ENCODE assay signal across 8 mouse cellular contexts in the genomic region with DNA sequence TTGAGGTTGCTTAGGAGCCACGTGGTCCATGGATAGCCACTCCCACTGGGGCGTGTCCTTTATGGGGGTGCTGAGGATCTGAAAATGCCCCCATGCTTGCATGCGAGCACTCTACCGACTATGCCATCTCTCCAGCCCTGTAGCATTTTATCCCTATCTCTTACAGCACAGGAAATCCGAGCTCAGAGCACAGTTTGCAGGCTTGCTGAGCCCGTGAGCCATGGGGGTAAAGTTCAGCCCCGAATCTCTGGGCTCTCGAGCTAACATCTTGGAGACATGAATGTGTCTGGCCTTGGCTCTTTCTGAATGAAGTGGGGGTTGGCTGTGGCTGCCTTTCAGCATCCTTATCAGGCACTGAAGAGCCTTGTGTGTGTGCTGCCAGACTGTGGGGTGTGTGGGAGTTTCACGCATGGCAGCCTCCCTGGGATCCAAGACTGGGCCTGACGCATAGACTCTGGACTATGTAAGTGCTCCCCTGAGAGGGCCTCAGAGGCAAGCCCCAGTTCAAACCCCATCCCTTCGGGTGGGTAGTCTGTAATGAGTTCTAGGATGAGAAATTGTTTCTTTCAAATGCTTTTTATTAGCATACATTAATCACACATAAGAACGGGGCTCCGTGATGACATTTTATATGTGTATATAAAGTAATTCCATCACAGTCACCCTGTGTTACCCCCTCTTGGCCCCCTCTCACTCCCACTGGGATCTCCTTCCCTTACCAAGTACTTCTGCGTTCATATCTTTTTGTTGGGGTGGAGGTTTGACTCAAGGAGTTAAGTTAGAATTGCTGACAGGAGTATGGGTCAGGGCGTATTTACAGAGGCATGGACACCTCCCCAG.
A peak's percentile ranks its signal among the peaks of the same experiment; 100 is the strongest.
DNase-seq lines count a peak whose midpoint lies in the region; ATAC-seq lines count a peak whose summit lies in the region.
"Had no signal": no experiment of that assay in that cellular context is flagged by ENCODE, and none has a peak within 500 bp of the region (broad histone marks: within the 10 kb centered on the region; RNA-seq: fewer than 3 reads in every experiment).

No protein-coding gene starts in this region.

- H3K4me1 ChIP-seq in midbrain, embryonic 13.5 days (replicated peaks) = peaks cover 11% of the 10 kb centered on the region
- H3K4me1 ChIP-seq in midbrain, embryonic 14.5 days (ENCODE audit: control insufficient read depth, insufficient read depth, low read length) = no peaks in the 10 kb centered on the region
- H3K4me1 ChIP-seq in hindbrain, embryonic 13.5 days (replicated peaks) = peaks cover 14% of the 10 kb centered on the region
- H3K4me1 ChIP-seq in limb, embryonic 11.5 days (ENCODE audit: control insufficient read depth, insufficient read depth, low read length) = peaks cover 18% of the 10 kb centered on the region

- H3K4me2 ChIP-seq in midbrain, embryonic 13.5 days (replicated peaks) = no peak overlapping the region
- no peak overlapping the region for H3K4me2 ChIP-seq in midbrain, embryonic 14.5 days (ENCODE audit: low read length)
- no peak overlapping the region for H3K4me2 ChIP-seq in hindbrain, embryonic 13.5 days
- no peak overlapping the region for H3K4me2 ChIP-seq in limb, embryonic 11.5 days (ENCODE audit: low read depth, severe bottlenecking)

- 55% methylated on average over 15 of the region's 15 CpGs for WGBS in midbrain, embryonic 13.5 days
- WGBS in midbrain, embryonic 14.5 days = 59% methylated on average over 15 of the region's 15 CpGs
- WGBS in hindbrain, embryonic 13.5 days = 49% methylated on average over 15 of the region's 15 CpGs
- 49% methylated on average over 15 of the region's 15 CpGs for WGBS in limb, embryonic 11.5 days

- no peaks in the 10 kb centered on the region for H3K36me3 ChIP-seq in midbrain, embryonic 13.5 days
- H3K36me3 ChIP-seq in midbrain, embryonic 14.5 days (ENCODE audit: control insufficient read depth, insufficient read depth, low read length) = no peaks in the 10 kb centered on the region
- H3K36me3 ChIP-seq in hindbrain, embryonic 13.5 days = no peaks in the 10 kb centered on the region
- H3K36me3 ChIP-seq in limb, embryonic 11.5 days (ENCODE audit: control insufficient read depth, insufficient read depth, low read length) = no peaks in the 10 kb centered on the region

- peak; percentile 69; the same call in 1 of the 2 replicates for ATAC-seq in midbrain, embryonic 13.5 days
- ATAC-seq in midbrain, embryonic 14.5 days (ENCODE audit: low FRiP score, low TSS enrichment) = no peak
- peak; percentile 82 for ATAC-seq in hindbrain, embryonic 13.5 days (ENCODE audit: low FRiP score)
- peak; percentile 78 for ATAC-seq in limb, embryonic 11.5 days (ENCODE audit: insufficient number of reproducible peaks, low FRiP score, low TSS enrichment, low read depth)

- H3K4me3 ChIP-seq in midbrain, embryonic 13.5 days (replicated peaks) = no peak overlapping the region
- no peak overlapping the region for H3K4me3 ChIP-seq in midbrain, embryonic 14.5 days (replicated peaks; ENCODE audit: low read depth, low read length)
- no peak overlapping the region for H3K4me3 ChIP-seq in hindbrain, embryonic 13.5 days
- H3K4me3 ChIP-seq in limb, embryonic 11.5 days (ENCODE audit: low read depth, low read length) = no peak overlapping the region

- H3K27me3 ChIP-seq in midbrain, embryonic 13.5 days = no peaks in the 10 kb centered on the region
- H3K27me3 ChIP-seq in midbrain, embryonic 14.5 days (ENCODE audit: control insufficient read depth, insufficient read depth, low read length) = no peaks in the 10 kb centered on the region
- no peaks in the 10 kb centered on the region for H3K27me3 ChIP-seq in hindbrain, embryonic 13.5 days
- H3K27me3 ChIP-seq in limb, embryonic 11.5 days (ENCODE audit: control insufficient read depth, insufficient read depth, low read length) = no peaks in the 10 kb centered on the region

- no peak overlapping the region for H3K9ac ChIP-seq in midbrain, embryonic 13.5 days (replicated peaks)
- no peak overlapping the region for H3K9ac ChIP-seq in midbrain, embryonic 14.5 days (replicated peaks; ENCODE audit: low read length)
- H3K9ac ChIP-seq in hindbrain, embryonic 13.5 days = no peak overlapping the region
- no peak overlapping the region for H3K9ac ChIP-seq in limb, embryonic 11.5 days (ENCODE audit: low read length)
- H3K9ac ChIP-seq: liver, embryonic 14.5 days had no signal

- DNase-seq in midbrain, embryonic 14.5 days = no peak
- peak; percentile 5 to 22 for DNase-seq in frontal cortex, postnatal 25 days (ENCODE audit: low spot score in 2 of 2)
- DNase-seq in limb, embryonic 11.5 days (ENCODE audit: low spot score) = peak; percentile 50
- DNase-seq in telencephalon, adult 2 months (ENCODE audit: low read depth, low spot score) = peak; percentile 46
- DNase-seq in gastrocnemius, adult 8-10 months (ENCODE audit: low spot score in 2 of 2) = no peak

- H3K9me3 ChIP-seq in midbrain, embryonic 13.5 days = no peaks in the 10 kb centered on the region
- no peaks in the 10 kb centered on the region for H3K9me3 ChIP-seq in midbrain, embryonic 14.5 days (ENCODE audit: control insufficient read depth, low read length)
- H3K9me3 ChIP-seq in hindbrain, embryonic 13.5 days = no peaks in the 10 kb centered on the region
- no peaks in the 10 kb centered on the region for H3K9me3 ChIP-seq in limb, embryonic 11.5 days (ENCODE audit: control insufficient read depth, low read length)

- no peak overlapping the region for H3K27ac ChIP-seq in midbrain, embryonic 13.5 days
- no peak overlapping the region for H3K27ac ChIP-seq in midbrain, embryonic 14.5 days (replicated peaks; ENCODE audit: low read depth, low read length)
- H3K27ac ChIP-seq in hindbrain, embryonic 13.5 days = no peak overlapping the region
- 0 out of 2 replicates have a peak overlapping the region, but pooled peaks have one; percentile 51 for H3K27ac ChIP-seq in limb, embryonic 11.5 days (replicated peaks; ENCODE audit: low read depth, low read length)
- H3K27ac ChIP-seq: liver, embryonic 14.5 days had no signal

Comparison
In these comparisons a context has a peak if more than half of its experiments do, and no peak if none do; other contexts are left out.
1. DNase-seq: peak in frontal cortex, postnatal 25 days (2 of 2), limb, embryonic 11.5 days (single experiment) and telencephalon, adult 2 months (single experiment); none in midbrain, embryonic 14.5 days (single experiment) and gastrocnemius, adult 8-10 months (0 of 2).